Mouse (Mus musculus) lung, postnatal 0 days (tissue): Measurements from ENCODE around the gene Ppp2r5d. TPM values are rescaled to one million over a fixed set of nuclear protein-coding genes. Genes with fewer than 3 reads are reported as not detected.

Experiments
- ATAC-seq: fragments of 200-750 bp; cut with Nextera tagmentation; 2 replicates; pipeline ENCODE4 v1.8.0; 2017; ENCODE audit warnings: moderate library complexity
- DNase-seq: peaks from one replicate; pipeline ENCODE4 v3.0.0-alpha.2; 2016; ENCODE audit warnings: low spot score
- H3K27ac ChIP-seq: fragments of 300-500 bp; sonication (generic); 2 replicates; pipeline ENCODE4 v1.5.1; 2014; ENCODE audit warnings: antibody characterized with exemption, mild to moderate bottlenecking, low read length, mixed read lengths
- H3K27me3 ChIP-seq: fragments of 300-500 bp; sonication (generic); replicated peaks from 2 replicates; pipeline ENCODE4 v1.6.1; 2014; ENCODE audit warnings: low read length, mixed read lengths; ENCODE audit not compliant: insufficient read depth
- H3K36me3 ChIP-seq: fragments of 300-500 bp; sonication (generic); 2 replicates; pipeline ENCODE4 v1.6.1; 2014; ENCODE audit warnings: low read length, mixed read lengths; ENCODE audit not compliant: insufficient read depth
- H3K4me1 ChIP-seq: fragments of 300-500 bp; sonication (generic); 2 replicates; pipeline ENCODE4 v1.6.1; 2014; ENCODE audit warnings: antibody characterized with exemption, low read depth, low read length, mixed read lengths; ENCODE audit not compliant: insufficient read depth
- H3K4me2 ChIP-seq: fragments of 300-500 bp; sonication (generic); replicated peaks from 2 replicates; pipeline ENCODE4 v1.6.1; 2014; ENCODE audit warnings: low read depth, mild to moderate bottlenecking, low read length, moderate library complexity, mixed read lengths
- H3K4me3 ChIP-seq: fragments of 300-500 bp; sonication (generic); 2 replicates; pipeline ENCODE4 v1.5.1; 2014; ENCODE audit warnings: low read depth, low read length
- H3K9ac ChIP-seq: fragments of 300-500 bp; sonication (generic); replicated peaks from 2 replicates; pipeline ENCODE4 v1.6.1; 2014; ENCODE audit warnings: low read depth, mild to moderate bottlenecking
- H3K9me3 ChIP-seq: fragments of 300-500 bp; sonication (generic); 2 replicates; pipeline ENCODE4 v1.6.1; 2016; ENCODE audit warnings: low read length, mixed read lengths
- CTCF ChIP-seq: IDR thresholded peaks from 2 replicates; pipeline ENCODE4 v1.5.1; 2016; ENCODE audit warnings: antibody characterized with exemption, mild to moderate bottlenecking
- EP300 ChIP-seq: IDR thresholded peaks from 2 replicates; pipeline ENCODE4 v1.6.1; 2016; ENCODE audit warnings: antibody characterized with exemption, mild to moderate bottlenecking, control low read depth
- WGBS: fragments of 180-500 bp; shearing (Covaris S2); extraction: QIAGEN DNeasy Blood & Tissue Kit; methylation state at CpG from one replicate; pipeline ENCODE4 v1.1.7; 2014; 5-methylcytosine and 5-hydroxymethylcytosine counted together
- polyA plus RNA-seq: library from polyadenylated mRNA; unstranded; fragments of >200 nt; fragmentation: Nextera tagmentation; extraction: Ambion mirVana; gene quantifications from 2 replicates; pipeline ENCODE4 v1.2.1, GENCODE M21; 2015

Ppp2r5d gene
- polyA plus RNA-seq, 1 experiment from 2014 or later: 31.8 TPM

DNA sequence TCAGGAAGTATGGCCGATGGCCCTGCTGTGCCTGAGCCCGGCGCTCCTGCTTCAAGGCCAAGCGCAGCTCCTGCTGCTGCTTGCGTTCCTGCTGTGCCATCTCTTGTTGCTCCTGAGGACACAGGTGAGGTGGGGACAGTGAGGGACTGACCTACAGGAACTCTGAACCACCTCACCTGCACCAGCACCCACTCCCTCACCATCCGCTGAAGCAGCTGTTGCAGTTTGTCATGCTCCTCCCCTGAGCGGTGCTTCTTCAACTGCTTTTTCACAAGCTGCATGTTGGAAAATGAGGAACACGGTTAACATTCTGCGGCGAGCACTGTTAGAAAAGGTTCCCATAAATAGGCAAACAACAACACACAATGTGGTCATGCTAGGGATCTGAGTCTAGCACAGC, 35.0 kb downstream of the Ppp2r5d start:
- H3K9me3 ChIP-seq: no peaks in the 10 kb centered on the region
- WGBS: 97% methylated on average over 10 of the region's 10 CpGs

DNA sequence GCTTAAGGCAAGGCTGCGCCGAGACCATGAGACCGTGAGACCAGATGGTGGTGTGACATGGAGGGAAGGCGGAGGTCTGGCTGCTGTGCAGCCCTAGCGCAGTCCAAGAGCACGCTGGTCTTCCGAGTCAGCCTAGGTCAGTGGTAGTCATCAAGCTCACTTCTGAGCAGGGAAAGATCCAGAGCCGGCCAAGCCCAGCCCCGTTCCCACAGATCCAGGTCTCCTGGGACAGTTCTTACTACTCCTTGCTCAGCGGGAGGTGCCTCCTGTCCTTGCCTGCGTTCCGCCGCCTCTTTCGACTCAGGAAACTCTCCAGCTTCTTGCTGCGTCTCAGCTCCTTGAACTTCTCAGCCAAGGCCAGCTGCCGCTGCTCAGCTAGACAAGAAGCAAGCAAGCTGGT, 37.2 kb downstream of the Ppp2r5d start:
- H3K27ac ChIP-seq: no peak overlapping the region
- no peak for TF ChIP-seq EP300
- no peak for TF ChIP-seq CTCF
- 80% methylated on average over 16 of the region's 16 CpGs for WGBS
- no peak overlapping the region for H3K4me2 ChIP-seq
- no peak overlapping the region for H3K4me3 ChIP-seq
- no peaks in the 10 kb centered on the region for H3K4me1 ChIP-seq
- peaks cover 30% of the 10 kb centered on the region for H3K36me3 ChIP-seq
- ATAC-seq (peak; percentile 43), DNase-seq (no peak)
- no peaks in the 10 kb centered on the region for H3K9me3 ChIP-seq
- H3K9ac ChIP-seq: no peak overlapping the region
- no peaks in the 10 kb centered on the region for H3K27me3 ChIP-seq

More for the DNA sequence above, 35.0 kb downstream of the Ppp2r5d start:
- Histone ChIP-seq H3K36me3 (peaks cover 16% of the 10 kb centered on the region), H3K4me1 (peaks cover 6% of the 10 kb centered on the region; the same call in 1 of the 2 replicates), H3K27ac (no peak overlapping the region), H3K4me2 (no peak overlapping the region), H3K9ac (no peak overlapping the region), H3K27me3 (no peaks in the 10 kb centered on the region), H3K4me3 (no peak overlapping the region)
- DNase-seq (no peak), ATAC-seq (no peak)
- TF ChIP-seq CTCF (no peak), EP300 (no peak)

DNA sequence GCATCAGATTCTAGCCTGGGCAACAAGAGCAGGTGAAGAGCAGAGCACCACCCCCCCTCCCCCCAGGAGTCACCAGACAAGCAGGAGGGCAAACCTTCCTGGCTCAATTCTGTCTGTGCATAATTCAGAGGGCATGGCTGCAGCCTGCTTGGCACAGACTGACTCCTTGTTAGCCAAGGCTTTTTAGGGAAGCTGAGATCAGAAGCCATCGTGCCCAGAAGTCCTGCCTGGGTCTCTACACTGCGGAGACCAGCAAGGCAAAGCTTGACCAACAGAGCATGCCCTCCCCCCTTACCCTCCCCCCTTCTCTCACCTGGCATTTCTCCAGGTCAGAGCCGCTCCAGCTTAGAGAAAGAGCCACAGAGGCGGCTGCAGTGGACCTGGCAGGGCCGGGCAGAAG, 42.2 kb downstream of the Ppp2r5d start:
- DNase-seq (no peak), ATAC-seq (no peak)
- TF ChIP-seq CTCF: no peak
- no peaks in the 10 kb centered on the region for H3K9me3 ChIP-seq
- H3K4me2 ChIP-seq: no peak overlapping the region
- H3K4me3 ChIP-seq: no peak overlapping the region
- WGBS: 88% methylated on average over 4 of the region's 5 CpGs
- H3K27ac ChIP-seq: no peak overlapping the region
- H3K36me3 ChIP-seq: peaks cover 40% of the 10 kb centered on the region
- H3K4me1 ChIP-seq: no peaks in the 10 kb centered on the region
- no peaks in the 10 kb centered on the region for H3K27me3 ChIP-seq
- H3K9ac ChIP-seq: no peak overlapping the region

DNA sequence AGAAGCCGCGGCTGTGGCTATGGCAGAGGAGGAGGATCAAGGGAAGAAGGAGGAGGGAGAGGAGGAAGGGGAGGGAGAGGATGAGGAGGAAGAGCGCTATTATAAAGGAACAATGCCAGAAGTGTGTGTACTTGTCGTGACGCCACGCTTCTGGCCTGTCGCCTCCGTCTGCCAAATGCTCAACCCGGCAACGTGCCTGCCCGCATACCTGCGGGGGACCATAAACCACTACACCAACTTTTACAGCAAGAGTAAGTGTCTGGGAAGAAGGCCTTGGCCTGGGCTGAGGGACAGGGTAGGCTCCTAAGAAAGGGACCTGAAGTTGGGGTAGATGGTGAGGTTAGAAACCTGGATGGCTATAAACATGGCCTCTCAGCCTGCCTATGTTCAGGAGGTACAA, 42.9 kb downstream of the Ppp2r5d start:
- WGBS: 84% methylated on average over 12 of the region's 12 CpGs
- no peak overlapping the region for H3K4me2 ChIP-seq
- H3K36me3 ChIP-seq: peaks cover 44% of the 10 kb centered on the region
- DNase-seq (no peak), ATAC-seq (no peak)
- H3K9me3 ChIP-seq: no peaks in the 10 kb centered on the region
- no peak for TF ChIP-seq CTCF
- no peak for TF ChIP-seq EP300
- no peaks in the 10 kb centered on the region for H3K4me1 ChIP-seq
- no peak overlapping the region for H3K9ac ChIP-seq
- H3K27me3 ChIP-seq: no peaks in the 10 kb centered on the region
- H3K4me3 ChIP-seq: no peak overlapping the region
- H3K27ac ChIP-seq: no peak overlapping the region

DNA sequence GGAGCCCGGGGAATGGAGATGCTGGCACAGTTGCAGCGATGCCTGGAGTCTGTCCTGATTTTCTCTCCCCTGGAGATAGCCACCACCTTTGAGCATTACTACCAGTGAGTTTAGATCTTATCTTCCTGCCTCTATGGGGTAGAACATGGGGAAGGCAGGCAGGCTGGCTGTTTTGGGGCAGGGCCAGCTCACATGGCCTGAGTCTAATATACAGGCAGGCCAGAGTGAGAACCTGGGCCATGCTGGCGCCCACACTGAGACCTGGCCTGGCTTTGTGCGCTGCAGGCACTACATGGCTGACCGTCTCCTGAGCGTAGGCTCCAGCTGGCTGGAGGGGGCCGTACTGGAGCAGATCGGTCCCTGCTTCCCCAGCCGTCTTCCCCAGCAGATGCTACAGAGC, 43.6 kb downstream of the Ppp2r5d start:
- no peak overlapping the region for H3K4me2 ChIP-seq
- H3K27ac ChIP-seq: no peak overlapping the region
- H3K9ac ChIP-seq: no peak overlapping the region
- no peak for ATAC-seq
- H3K36me3 ChIP-seq: peaks cover 47% of the 10 kb centered on the region
- H3K9me3 ChIP-seq: no peaks in the 10 kb centered on the region
- no peak for DNase-seq
- TF ChIP-seq EP300 (no peak), CTCF (no peak)
- H3K4me3 ChIP-seq: no peak overlapping the region
- no peaks in the 10 kb centered on the region for H3K27me3 ChIP-seq
- WGBS: 93% methylated on average over 9 of the region's 9 CpGs
- H3K4me1 ChIP-seq: no peaks in the 10 kb centered on the region

DNA sequence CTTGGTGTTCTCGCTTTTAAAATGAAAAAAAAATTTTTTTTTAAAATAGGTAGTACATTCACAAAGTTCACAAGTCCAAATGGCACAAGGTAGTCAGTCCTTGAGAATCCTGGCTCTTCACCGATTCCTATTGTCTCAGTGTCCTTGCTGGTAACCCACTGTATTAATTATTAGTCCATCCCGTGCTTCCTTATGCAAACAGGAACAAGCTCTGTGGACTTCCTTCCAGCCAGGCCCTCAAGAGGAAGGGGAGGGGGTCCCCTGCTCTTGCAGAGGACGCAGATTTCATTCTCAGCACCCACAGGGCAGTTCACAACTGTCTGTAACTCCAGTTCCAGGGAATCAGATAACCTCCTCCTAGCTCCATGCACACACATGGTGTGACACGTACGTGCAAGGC, 48.9 kb downstream of the Ppp2r5d start:
- H3K27ac ChIP-seq: no peak overlapping the region
- WGBS: 56% methylated on average over 6 of the region's 6 CpGs
- TF ChIP-seq CTCF: no peak
- TF ChIP-seq EP300: no peak

More for the DNA sequence above, 48.9 kb downstream of the Ppp2r5d start:
- ATAC-seq (no peak), DNase-seq (no peak)
- Histone ChIP-seq H3K36me3 (peaks cover 37% of the 10 kb centered on the region), H3K27me3 (no peaks in the 10 kb centered on the region), H3K9me3 (no peaks in the 10 kb centered on the region), H3K4me2 (no peak overlapping the region), H3K4me1 (peaks cover 9% of the 10 kb centered on the region; the same call in 1 of the 2 replicates), H3K4me3 (no peak overlapping the region), H3K9ac (no peak overlapping the region)
